Comparison of ENCODE assay signal across 10 mouse cellular contexts in the genomic region with DNA sequence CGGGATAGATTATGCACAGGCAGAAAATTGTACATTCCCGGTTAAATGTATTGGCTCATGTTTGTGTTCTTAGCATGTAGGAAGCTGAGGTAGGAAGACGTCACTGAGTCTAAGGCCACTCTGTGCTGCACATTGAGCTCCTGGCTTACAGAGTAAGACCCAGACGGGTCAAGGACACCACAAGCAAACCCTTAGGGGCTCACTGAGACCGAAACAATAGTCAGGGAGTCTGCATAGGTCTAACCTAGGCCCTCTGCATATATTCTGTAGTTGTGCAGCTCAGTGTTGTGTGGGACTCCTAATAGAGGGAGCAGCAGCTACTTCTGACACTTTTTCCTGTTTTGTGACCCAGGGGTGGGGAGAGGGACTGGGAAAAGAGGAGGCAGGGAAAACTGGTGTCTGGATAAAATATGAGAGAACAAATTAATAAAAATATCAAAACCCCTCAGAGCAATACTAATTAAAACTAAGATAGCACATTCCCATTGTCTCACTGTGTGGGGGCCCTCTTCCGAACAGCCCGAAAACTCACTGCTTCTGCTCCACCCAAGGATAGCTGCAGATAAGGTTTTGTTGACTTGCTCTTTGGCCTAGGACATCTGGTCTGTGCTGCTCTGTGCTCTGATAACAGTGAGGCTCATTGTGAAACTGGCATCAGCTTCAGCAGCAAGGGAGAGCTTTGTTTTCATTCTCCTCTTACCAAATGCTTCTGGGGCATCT. TPM values are rescaled to one million over a fixed set of nuclear protein-coding genes. Genes with fewer than 3 reads are reported as not detected.
A peak's percentile ranks its signal among the peaks of the same experiment; 100 is the strongest.
DNase-seq lines count a peak whose midpoint lies in the region; ATAC-seq lines count a peak whose summit lies in the region.
"Had no signal": no experiment of that assay in that cellular context is flagged by ENCODE, and none has a peak within 500 bp of the region (broad histone marks: within the 10 kb centered on the region; RNA-seq: fewer than 3 reads in every experiment).

No protein-coding gene starts in this region.

- no peak overlapping the region for H3K4me2 ChIP-seq in hindbrain, embryonic 11.5 days (replicated peaks; ENCODE audit: low read depth, low read length)
- H3K4me2 ChIP-seq in hindbrain, embryonic 12.5 days (replicated peaks), result no peak overlapping the region
- H3K4me2 ChIP-seq in heart, embryonic 15.5 days, result no peak overlapping the region
- H3K4me2 ChIP-seq: midbrain, embryonic 12.5 days had no signal

- H3K9me3 ChIP-seq in hindbrain, embryonic 11.5 days (ENCODE audit: control insufficient read depth, low read length), result no peaks in the 10 kb centered on the region
- no peaks in the 10 kb centered on the region for H3K9me3 ChIP-seq in hindbrain, embryonic 12.5 days (replicated peaks)
- no peaks in the 10 kb centered on the region for H3K9me3 ChIP-seq in heart, embryonic 15.5 days (replicated peaks)
- H3K9me3 ChIP-seq: midbrain, embryonic 12.5 days had no signal

- no peaks in the 10 kb centered on the region for H3K4me1 ChIP-seq in hindbrain, embryonic 11.5 days (replicated peaks; ENCODE audit: control insufficient read depth, insufficient read depth, low read length)
- 0 out of 2 replicates have a peak, but pooled peaks cover 4% of the 10 kb centered on the region for H3K4me1 ChIP-seq in hindbrain, embryonic 12.5 days
- peaks cover 12% of the 10 kb centered on the region for H3K4me1 ChIP-seq in heart, embryonic 15.5 days (replicated peaks)
- H3K4me1 ChIP-seq: midbrain, embryonic 12.5 days had no signal

- H3K27ac ChIP-seq in hindbrain, embryonic 11.5 days (ENCODE audit: low read depth, low read length), result no peak overlapping the region
- H3K27ac ChIP-seq in hindbrain, embryonic 12.5 days, result no peak overlapping the region
- H3K27ac ChIP-seq in heart, embryonic 15.5 days, result peak overlapping the region; percentile 64
- H3K27ac ChIP-seq: midbrain, embryonic 12.5 days had no signal

- H3K4me3 ChIP-seq in hindbrain, embryonic 11.5 days (ENCODE audit: low read depth, low read length), result no peak overlapping the region
- no peak overlapping the region for H3K4me3 ChIP-seq in hindbrain, embryonic 12.5 days
- no peak overlapping the region for H3K4me3 ChIP-seq in heart, embryonic 15.5 days
- H3K4me3 ChIP-seq: midbrain, embryonic 12.5 days had no signal

- peak; percentile 47; the same call in 1 of the 2 replicates for ATAC-seq in hindbrain, embryonic 11.5 days (ENCODE audit: low FRiP score)
- no peak for ATAC-seq in hindbrain, embryonic 12.5 days (ENCODE audit: low FRiP score)
- peak; percentile 61 for ATAC-seq in heart, embryonic 15.5 days (replicated peaks; ENCODE audit: insufficient number of reproducible peaks, insufficient read depth, low FRiP score, low read depth)
- peak; percentile 91 for ATAC-seq in megakaryocyte progenitor cell, adult 5-6 weeks (replicated peaks; ENCODE audit: poor library complexity)

- no peak for DNase-seq in hindbrain, embryonic 11.5 days (ENCODE audit: low spot score)
- DNase-seq in c-Kit-positive CD71-positive TER-119-negative erythroid progenitor cells, embryonic 14.5 days (ENCODE audit: low read depth), result peak; percentile 68
- DNase-seq in right cerebral cortex, postnatal 14 days, result no peak
- no peak for DNase-seq in urinary bladder, postnatal 10 days (ENCODE audit: low spot score)
- DNase-seq in cerebellum, postnatal 25 days, result no peak
- DNase-seq: kidney, adult 11 months had no signal

- H3K27me3 ChIP-seq in hindbrain, embryonic 11.5 days (ENCODE audit: control insufficient read depth, insufficient read depth, low read length), result no peaks in the 10 kb centered on the region
- no peaks in the 10 kb centered on the region for H3K27me3 ChIP-seq in hindbrain, embryonic 12.5 days
- no peaks in the 10 kb centered on the region for H3K27me3 ChIP-seq in heart, embryonic 15.5 days
- H3K27me3 ChIP-seq: midbrain, embryonic 12.5 days had no signal

- H3K36me3 ChIP-seq in hindbrain, embryonic 11.5 days (ENCODE audit: control insufficient read depth, insufficient read depth, low read length), result no peaks in the 10 kb centered on the region
- H3K36me3 ChIP-seq in hindbrain, embryonic 12.5 days, result no peaks in the 10 kb centered on the region
- peaks cover 4% of the 10 kb centered on the region; the same call in 1 of the 2 replicates for H3K36me3 ChIP-seq in heart, embryonic 15.5 days
- H3K36me3 ChIP-seq: midbrain, embryonic 12.5 days had no signal

- 73% methylated on average over 7 of the region's 7 CpGs for WGBS in hindbrain, embryonic 11.5 days
- 79% methylated on average over 7 of the region's 7 CpGs for WGBS in hindbrain, embryonic 12.5 days
- WGBS in heart, embryonic 15.5 days, result 58% methylated on average over 7 of the region's 7 CpGs

- no peak overlapping the region for H3K9ac ChIP-seq in hindbrain, embryonic 11.5 days (ENCODE audit: low read depth, low read length)
- H3K9ac ChIP-seq in hindbrain, embryonic 12.5 days, result no peak overlapping the region
- no peak overlapping the region for H3K9ac ChIP-seq in heart, embryonic 15.5 days
- H3K9ac ChIP-seq: midbrain, embryonic 12.5 days had no signal

RNA-seq across cellular contexts. Expression of gene Pdlim1, which starts 25.6 kb away (rescaled TPM):
- polyA plus RNA-seq in hindbrain, embryonic 11.5 days (2014; fragmentation: Nextera tagmentation; extraction: Ambion mirVana), result 94.6 and 106 TPM in 2 replicates
- polyA plus RNA-seq in hindbrain, embryonic 12.5 days (2016; fragmentation: Nextera tagmentation; extraction: Ambion mirVana), result 49.0 and 55.3 TPM in 2 replicates
- polyA plus RNA-seq in heart, embryonic 15.5 days (2015; fragmentation: Nextera tagmentation; extraction: Ambion mirVana), result 245 and 283 TPM in 2 replicates
- 49.9 and 83.4 TPM in 2 replicates for total RNA-seq in megakaryocyte progenitor cell, adult 5-6 weeks (2015)
- total RNA-seq in megakaryocyte progenitor cell, adult 5-6 weeks (2017), result 36.9 and 46.5 TPM in 2 replicates
